Mouse (Mus musculus) cerebellum, adult 11 months (tissue): Measurements from ENCODE around the gene Meaf6.
A peak's percentile ranks its signal among the peaks of the same experiment; 100 is the strongest.

Experiments
- DNase-seq: peaks from one replicate; pipeline ENCODE4 v3.0.0; 2022

The Meaf6 gene

DNA sequence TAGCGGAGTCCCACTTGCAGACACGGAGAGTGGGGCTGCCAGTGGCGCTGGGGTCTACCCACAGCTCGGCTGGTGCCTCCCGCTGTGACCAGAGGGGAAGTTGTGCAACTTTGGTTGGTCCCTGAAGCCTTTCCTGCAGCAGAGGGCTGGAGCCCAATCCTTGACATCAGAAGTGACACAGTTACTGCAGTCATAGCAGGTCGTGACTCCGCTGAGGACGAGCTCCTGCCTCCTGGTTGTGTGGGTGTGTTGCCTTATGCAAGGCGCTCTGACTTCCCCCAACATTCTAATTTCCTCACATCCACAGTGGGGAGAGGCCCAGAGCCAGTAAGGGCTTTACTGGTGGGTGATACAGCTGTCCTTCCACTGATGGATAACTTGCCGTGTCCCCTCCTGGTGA, 60.3 kb downstream of the Meaf6 start:
- DNase-seq, result no peak

DNA sequence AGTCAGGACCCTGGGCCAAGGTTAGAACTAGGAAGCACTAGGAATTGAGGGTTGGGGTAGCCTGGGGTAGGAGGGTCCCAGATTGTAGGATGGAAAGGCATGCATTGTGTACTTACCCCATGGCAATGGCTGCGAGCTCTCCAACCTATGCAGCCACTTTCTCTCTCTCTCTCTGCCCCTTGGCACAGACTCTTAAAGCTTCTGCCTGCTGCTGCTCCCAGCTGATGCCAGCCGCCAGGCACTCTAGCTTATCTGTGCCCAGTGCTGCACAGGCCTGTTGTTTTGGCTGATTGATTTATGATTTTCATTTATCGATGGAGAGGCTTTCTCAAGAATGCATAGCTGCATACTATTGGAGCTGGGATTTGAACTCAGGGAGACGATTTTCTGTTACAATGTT, 63.0 kb downstream of the Meaf6 start:
- DNase-seq, result no peak

DNA sequence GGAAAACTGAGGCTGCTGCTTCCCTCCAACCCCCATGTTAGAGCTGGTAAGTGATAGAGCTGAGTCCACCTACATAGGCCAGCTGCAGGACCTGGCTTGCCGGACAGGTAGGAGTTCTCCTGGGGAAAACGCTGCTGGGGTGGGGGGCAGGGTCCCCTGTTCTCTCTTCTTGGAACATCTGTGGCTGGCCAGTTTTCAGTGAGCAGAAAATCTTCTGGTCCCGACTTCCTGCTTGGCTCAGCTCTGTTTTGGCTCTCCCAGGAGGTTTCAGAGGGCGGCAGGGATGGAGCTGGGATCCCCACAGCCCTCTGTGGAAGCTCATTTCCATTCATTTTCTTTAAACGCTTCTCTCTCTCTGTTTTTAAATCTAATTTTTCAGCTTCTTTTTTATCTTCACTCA, 64.5 kb downstream of the Meaf6 start:
- DNase-seq, result no peak

DNA sequence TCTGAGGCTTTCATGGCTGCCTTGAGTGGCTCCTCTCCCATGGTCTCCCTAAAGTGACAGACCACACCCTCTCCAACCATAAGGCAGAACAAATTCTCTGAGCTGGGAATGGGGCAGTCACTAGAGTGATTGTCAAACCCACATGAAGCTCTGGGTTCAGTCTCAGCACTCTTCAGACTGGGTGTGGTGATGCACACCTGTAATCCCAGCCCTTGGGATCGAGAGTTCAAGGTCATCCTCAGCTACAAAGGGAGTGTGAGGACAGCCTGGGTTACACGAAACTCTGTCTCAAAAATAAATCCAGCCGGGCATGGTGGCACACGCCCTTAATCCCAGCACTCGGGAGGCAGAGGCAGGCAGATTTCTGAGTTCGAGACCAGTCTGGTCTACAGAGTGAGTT, 67.5 kb downstream of the Meaf6 start:
- DNase-seq, result no peak

DNA sequence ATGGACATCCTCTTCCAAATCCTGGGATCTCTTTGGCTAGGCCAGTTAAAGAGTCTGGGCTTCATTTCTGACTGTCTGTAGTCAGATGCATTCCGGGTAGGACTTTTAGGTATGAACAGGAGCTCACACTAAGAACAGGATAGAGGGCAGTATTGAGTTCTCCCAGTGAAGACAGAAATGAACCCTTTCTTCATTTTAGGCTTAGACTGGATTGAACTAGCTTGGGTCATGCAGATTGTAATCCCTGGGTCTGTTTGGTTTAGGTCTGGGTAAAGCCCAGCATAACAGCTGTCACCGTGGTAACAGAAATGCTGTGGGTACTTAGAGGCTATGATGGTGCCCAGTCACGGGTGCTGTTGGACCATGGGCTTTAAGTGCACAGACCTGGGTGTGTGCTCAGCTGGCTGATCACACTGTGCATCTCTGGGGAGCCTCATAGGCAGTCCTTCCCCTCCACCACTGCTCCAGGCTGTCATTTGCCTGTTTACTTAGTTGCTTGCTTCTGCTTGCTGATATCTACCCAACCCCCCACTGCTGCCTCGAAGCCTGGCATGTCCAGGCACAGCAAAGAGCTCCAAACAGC, 68.8 kb downstream of the Meaf6 start:
- DNase-seq, result no peak

DNA sequence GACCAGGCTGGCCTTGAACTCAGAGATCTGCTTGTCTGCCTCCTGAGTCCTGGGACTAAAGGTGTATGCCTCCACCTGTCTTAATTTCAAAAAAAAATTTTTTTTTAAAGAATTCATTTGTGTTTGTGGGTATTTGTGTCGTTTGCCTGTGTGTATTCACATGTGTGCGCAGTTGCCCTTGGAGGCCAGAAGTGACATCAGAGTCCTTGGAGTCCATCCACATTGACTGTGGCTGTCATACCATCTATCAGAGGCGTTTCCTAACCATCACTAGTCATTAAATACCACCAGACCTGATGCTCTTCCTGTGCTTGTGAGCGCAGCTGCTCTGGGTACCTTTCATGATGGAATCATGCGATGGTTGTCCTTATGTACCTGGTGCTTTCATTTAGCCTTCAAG, 70.7 kb downstream of the Meaf6 start:
- DNase-seq, result no peak

DNA sequence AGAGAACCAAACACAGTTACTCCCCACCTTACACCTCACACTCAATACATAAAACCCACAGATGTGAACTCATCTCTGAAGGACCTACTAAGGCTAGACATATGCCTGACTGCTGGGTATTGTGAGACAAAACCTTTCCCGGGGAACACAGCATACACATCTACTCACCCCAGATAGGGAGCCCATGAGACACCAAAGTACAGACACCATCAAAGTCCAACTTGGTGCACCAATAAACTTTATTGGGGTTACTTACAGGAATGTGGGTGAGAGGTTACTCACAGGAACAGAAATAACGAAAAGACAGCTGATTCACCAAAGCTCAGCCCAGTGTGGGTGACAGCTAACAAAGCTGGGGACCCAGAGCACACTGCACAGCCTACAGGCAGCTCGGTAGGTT, 72.4 kb downstream of the Meaf6 start:
- no peak for DNase-seq

DNA sequence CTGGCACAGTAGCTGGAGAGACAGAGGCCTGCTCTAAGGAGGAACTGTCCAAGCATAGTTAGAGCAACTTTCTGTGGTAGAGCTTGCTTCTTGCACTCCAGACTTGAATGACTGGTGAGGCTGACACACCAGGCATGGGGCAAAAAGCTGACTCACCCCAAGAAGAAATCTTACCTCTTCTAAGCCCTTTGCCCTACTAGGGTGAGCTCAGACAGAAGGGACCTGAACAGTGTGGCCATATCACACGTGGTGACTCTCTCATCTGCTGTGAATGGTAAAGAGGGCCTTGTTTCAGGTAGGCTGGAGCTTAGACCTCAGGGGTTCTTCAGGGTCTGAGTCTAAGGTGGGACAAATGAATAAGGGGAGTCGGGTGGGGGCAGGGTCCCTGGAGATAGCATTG, 73.1 kb downstream of the Meaf6 start:
- no peak for DNase-seq

DNA sequence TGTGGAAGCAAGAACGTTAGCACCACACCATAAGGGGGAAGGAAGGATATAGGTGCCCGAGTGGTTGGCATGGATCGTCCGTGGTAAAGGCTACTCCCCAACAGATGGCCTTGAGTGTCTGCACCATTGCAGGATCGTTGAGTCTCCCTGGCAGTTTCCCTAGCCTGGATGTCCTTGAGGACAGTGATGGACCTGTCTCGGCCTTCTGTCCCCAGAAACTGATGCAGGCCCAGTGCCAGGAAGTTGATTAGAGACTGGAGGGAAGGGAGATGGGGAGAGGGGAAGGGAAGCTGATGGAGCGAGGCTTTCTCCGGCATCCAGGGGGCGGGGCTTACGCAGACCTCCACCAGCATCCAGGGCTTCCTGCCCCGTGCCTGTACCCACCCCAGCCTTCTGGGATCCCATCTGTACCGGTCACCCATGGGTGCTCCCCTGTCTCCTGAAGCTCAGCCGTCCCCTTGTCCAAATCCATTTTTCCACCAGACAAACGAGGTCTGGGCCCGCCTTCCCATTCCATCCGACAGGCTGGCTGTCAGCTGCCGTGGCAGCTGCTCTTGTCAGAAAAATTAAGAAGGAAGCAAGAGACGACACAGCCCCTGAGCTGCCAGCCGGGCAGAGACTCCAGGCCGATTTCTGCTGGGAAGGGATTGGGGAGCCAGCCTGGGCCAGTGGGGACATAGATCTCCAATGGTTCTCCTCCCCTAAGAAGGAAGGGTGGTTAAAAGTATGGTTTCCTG, 73.8 kb downstream of the Meaf6 start:
- DNase-seq, result peak; percentile 40

DNA sequence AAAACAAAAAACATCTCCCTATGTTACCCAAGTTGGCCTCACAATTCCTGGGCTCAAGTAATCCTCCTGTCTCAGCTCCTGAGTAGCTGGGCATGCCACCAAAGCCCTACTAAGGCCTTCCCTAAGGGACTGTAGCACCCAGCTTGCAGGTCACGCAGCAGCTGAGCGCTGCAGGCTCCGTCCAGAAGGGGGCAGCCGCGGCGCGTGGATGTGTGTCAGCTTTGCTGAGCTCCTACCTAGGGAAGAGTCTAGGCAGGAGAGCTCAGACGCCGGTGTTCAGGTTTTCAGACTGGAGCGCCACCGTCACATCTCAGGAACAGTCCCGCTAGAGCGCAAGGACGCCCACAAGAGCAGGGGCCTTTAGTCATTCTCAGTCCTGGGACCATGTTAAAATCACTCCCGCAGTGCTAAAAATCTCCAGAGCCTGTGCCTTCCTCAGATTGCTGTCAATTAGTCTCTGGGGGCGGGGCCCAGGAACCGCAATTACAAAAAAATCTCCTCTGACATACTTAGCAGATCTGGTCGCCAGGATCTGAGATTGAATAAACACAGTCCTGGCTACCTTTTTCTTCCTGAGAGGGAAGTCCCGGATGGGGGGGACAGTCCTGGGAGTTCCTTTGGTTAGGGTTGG, 75.5 kb downstream of the Meaf6 start:
- DNase-seq, result peak; percentile 88

DNA sequence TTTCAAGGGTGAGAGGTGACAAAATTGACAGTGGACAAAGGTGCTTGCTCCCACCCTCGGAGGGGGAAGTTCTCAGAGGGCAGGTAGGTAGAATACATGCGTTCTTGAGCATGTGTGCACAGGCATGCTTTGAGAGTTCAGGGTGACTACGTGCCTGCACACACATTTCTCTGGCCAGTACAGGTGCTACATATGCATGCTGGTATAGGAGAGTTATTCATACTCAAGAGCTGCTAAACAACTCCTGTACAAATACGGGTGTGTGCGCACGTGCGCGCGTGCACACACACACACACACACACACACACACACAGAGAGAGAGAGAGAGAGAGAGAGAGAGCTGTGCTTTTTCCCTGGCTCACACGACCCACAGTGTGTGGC, 76.0 kb downstream of the Meaf6 start:
- DNase-seq, result no peak

DNA sequence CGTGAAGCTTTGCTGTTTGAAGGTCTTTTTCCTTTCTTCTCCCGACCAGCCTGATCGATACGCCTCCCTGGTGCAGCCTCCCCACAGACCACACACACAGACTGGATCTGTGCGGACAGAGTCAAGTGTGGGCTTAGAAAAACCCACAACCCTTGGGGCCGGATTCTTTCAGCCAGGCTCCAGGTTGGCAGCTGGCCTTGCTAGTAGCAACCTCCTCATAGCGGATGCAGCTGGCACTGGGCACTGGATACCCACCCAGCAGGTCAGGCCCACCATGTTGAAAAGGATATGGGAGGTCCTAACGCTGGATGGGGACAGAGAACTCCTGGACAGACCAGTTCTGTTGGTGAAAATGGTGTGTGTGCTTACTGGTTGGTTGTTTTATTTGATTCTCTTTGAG, 76.5 kb downstream of the Meaf6 start:
- no peak for DNase-seq

DNA sequence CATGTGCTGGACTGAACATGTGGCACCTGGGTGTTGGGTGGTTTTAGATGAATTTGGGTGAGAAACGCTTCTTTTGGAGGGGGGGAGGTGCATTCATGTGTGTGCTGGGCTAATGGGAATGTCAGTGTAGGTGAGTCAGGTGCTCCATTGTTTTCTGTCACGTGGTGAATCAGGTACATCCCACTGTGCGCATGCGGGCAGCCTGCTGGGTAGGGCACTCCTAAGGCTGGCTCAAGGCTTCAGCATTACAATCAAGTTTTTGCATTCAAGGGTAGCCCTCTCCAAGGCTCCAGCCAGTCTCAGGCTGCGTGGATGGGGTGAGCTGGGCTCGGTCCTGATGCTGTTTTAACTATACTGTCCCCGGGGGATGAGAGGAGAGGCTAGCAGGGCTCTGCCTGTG, 77.8 kb downstream of the Meaf6 start:
- DNase-seq, result no peak
